Mouse (Mus musculus): ENCODE results near the gene Tipin.
"Not testable (repeated sequence)": the region's sequence is repeated elsewhere in the genome, so short reads cannot be mapped to it uniquely, and the experiment has no call there.

The Tipin gene

GRCm38 (mm10) chr9:64268836-64269235 lies 12.5 kb upstream of the Tipin start:
- DNase-seq (ENCODE audit: extremely low spot score, low read depth, low spot score), result not testable (repeated sequence)

GRCm38 (mm10) chr9:64271249-64271648 lies 10.1 kb upstream of the Tipin start:
- DNase-seq (ENCODE audit: extremely low spot score, low read depth, low spot score), result no peak

- no peak for DNase-seq (ENCODE audit: extremely low spot score, low read depth, low spot score)
Measured at GRCm38 (mm10) chr9:64272611-64273010, 8.8 kb upstream of the Tipin start.

- DNase-seq (ENCODE audit: extremely low spot score, low read depth, low spot score), result no peak
Measured at GRCm38 (mm10) chr9:64273757-64274156, 7.6 kb upstream of the Tipin start.

GRCm38 (mm10) chr9:64274291-64274690 lies 7.1 kb upstream of the Tipin start:
- DNase-seq (ENCODE audit: extremely low spot score, low read depth, low spot score), result no peak

GRCm38 (mm10) chr9:64274919-64275318 lies 6.5 kb upstream of the Tipin start:
- no peak for DNase-seq (ENCODE audit: extremely low spot score, low read depth, low spot score)

- no peak for DNase-seq (ENCODE audit: extremely low spot score, low read depth, low spot score)
Measured at GRCm38 (mm10) chr9:64277706-64278105, 3.7 kb upstream of the Tipin start.

- no peak for DNase-seq (ENCODE audit: extremely low spot score, low read depth, low spot score)
Measured at GRCm38 (mm10) chr9:64278665-64279310, 2.6 kb upstream of the Tipin start.

GRCm38 (mm10) chr9:64281781-64282178 lies 399 bp downstream of the Tipin start:
- DNase-seq (ENCODE audit: extremely low spot score, low read depth, low spot score), result no peak

GRCm38 (mm10) chr9:64282404-64282987 lies 1.1 kb downstream of the Tipin start:
- DNase-seq (ENCODE audit: extremely low spot score, low read depth, low spot score), result no peak

- not testable (repeated sequence) for DNase-seq (ENCODE audit: extremely low spot score, low read depth, low spot score)
Measured at GRCm38 (mm10) chr9:64303086-64303485, 21.7 kb downstream of the Tipin start.

GRCm38 (mm10) chr9:64306476-64307312 lies 25.3 kb downstream of the Tipin start:
- DNase-seq (ENCODE audit: extremely low spot score, low read depth, low spot score), result no peak

- DNase-seq (ENCODE audit: extremely low spot score, low read depth, low spot score), result no peak
Measured at GRCm38 (mm10) chr9:64310996-64311785, 29.8 kb downstream of the Tipin start.

GRCm38 (mm10) chr9:64312128-64312527 lies 30.7 kb downstream of the Tipin start:
- DNase-seq (ENCODE audit: extremely low spot score, low read depth, low spot score), result no peak

- no peak for DNase-seq (ENCODE audit: extremely low spot score, low read depth, low spot score)
Measured at GRCm38 (mm10) chr9:64314696-64315095, 33.3 kb downstream of the Tipin start.

GRCm38 (mm10) chr9:64316986-64317385 lies 35.6 kb downstream of the Tipin start:
- no peak for DNase-seq (ENCODE audit: extremely low spot score, low read depth, low spot score)

- no peak for DNase-seq (ENCODE audit: extremely low spot score, low read depth, low spot score)
Measured at GRCm38 (mm10) chr9:64323976-64324375, 42.6 kb downstream of the Tipin start.

GRCm38 (mm10) chr9:64335825-64336224 lies 54.4 kb downstream of the Tipin start:
- no peak for DNase-seq (ENCODE audit: extremely low spot score, low read depth, low spot score)

- DNase-seq (ENCODE audit: extremely low spot score, low read depth, low spot score), result peak; percentile 12
Measured at GRCm38 (mm10) chr9:64339361-64339760, 58.0 kb downstream of the Tipin start.

GRCm38 (mm10) chr9:64340351-64341253 lies 59.2 kb downstream of the Tipin start:
- DNase-seq (ENCODE audit: extremely low spot score, low read depth, low spot score), result peak; percentile 31

Measured in hindlimb bud, embryonic 11.5 days (tissue).